Mouse (Mus musculus) cerebellum, postnatal 10 days (tissue): ENCODE measurements at regions not wholly inside any gene's neighbourhood (a gene's known extent, or its start where the extent isn't known, plus 50 kb on each side); places are given as distances from the start of the nearest gene placed in this dataset.
"Not testable (repeated sequence)": the region's sequence is repeated elsewhere in the genome, so short reads cannot be mapped to it uniquely, and the experiment has no call there.

Experiments
- DNase-seq, 2 experiments: peaks; one replicate each; pipeline ENCODE4 v3.0.0; 2021; ENCODE audit warnings: mixed read lengths in 2 of 2

GRCm38 (mm10) chr6:7790040-7790439, 54.6 kb upstream of the C1galt1 start:
- no peak for DNase-seq

DNA sequence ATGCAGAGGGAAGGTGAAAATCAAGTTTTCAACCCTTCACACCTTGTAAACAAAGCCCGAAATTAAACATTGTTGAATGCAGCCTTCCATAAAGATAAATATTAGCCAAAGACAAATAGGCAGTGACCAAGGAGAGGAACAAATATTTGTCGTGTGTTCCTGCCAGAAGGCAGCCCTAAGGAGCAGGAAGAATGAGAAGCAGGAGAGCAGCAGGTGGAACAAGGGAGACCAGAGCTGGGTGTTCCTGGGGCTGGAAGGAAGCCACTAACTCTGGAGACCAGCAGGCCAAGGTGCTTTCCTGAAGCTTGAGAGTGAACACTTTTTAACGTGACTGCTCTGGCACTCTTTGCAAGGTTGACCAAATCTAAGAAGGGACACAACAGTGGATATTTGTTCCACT, 55.6 kb upstream of the C1galt1 start:
- DNase-seq = no peak

DNA sequence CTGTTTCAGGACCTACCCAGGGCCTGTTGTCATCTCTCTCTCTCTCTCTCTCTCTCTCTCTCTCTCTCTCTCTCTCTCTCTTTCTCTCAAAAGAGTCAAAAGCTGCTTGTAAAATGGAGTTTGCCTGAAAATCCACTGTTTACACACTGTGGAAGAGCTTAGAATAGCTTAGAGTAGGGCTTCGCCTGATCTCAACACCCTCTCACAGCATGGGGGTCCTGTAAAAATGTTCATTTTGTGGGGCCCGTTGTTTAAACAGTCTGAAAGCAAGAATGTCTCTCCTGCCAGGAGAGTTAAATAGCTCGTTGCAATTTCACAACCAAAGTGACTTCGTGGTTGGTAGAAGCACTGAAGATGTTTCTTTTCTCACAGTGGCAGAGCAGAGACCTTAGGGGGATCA, 59.2 kb upstream of the C1galt1 start:
- DNase-seq = no peak

GRCm38 (mm10) chr6:7783059-7783458, 61.6 kb upstream of the C1galt1 start:
- DNase-seq = no peak

GRCm38 (mm10) chr6:7779959-7780358, 64.7 kb upstream of the C1galt1 start:
- DNase-seq = no peak

GRCm38 (mm10) chr6:7778642-7779404, 65.8 kb upstream of the C1galt1 start:
- no peak for DNase-seq

- DNase-seq = no peak
Measured at GRCm38 (mm10) chr6:7768421-7768820, 75.4 kb upstream of the Asns start.

DNA sequence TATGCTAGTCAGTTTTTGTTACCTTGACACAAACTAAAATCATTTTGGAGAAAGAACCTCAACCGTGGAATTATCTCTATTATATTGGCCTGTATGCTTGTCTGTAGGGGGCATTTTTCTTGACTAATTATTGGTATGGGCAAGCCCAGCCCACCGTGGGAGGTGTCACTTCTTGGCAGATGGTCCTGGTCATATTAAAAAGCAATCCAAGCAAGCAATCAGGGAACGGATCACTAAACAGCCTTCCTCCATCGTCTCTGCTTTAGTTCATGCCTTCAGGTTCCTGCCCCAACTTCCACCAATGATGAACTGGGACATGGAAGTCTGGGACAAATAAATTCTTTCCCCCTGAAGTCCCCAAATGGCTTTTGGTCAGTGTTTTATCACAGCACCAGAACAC, 74.6 kb upstream of the Asns start:
- DNase-seq = peak; percentile 30 to 37

GRCm38 (mm10) chr6:7759385-7759784, 66.3 kb upstream of the Asns start:
- no peak for DNase-seq

- no peak for DNase-seq
Measured at GRCm38 (mm10) chr6:7753895-7754294, 60.8 kb upstream of the Asns start.

- no peak for DNase-seq
Measured at GRCm38 (mm10) chr6:7752885-7753611, 60.0 kb upstream of the Asns start.

DNA sequence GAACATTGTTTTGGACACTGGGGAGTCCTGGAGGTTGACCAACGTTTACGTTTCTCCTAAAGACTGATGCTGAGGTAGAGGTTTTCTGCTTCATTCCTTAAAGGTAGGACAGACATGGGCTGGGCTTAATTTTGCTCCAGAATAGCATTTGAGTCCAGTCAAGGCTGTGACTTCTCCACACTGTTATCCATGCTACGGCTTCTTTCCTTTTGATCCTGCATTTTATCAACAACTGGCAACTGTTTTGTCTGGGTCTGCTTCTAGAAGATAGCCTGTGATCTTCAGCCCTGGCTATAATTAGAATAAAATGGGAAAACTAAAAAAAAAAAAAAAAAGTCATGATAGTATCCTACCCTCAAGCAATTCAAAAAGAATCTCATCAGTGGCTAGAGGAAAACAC, 55.5 kb upstream of the Asns start:
- no peak for DNase-seq

- not testable (repeated sequence) for DNase-seq
Measured at GRCm38 (mm10) chr6:7744257-7744656, 51.2 kb upstream of the Asns start.
